Mouse (Mus musculus) c-Kit-negative CD71-positive TER-119-positive erythroid progenitor cells, embryonic 14.5 days (primary cell): ENCODE measurements at regions not wholly inside any gene's neighbourhood (a gene's known extent, or its start where the extent isn't known, plus 50 kb on each side); places are given as distances from the start of the nearest gene placed in this dataset.
"Not testable (repeated sequence)": the region's sequence is repeated elsewhere in the genome, so short reads cannot be mapped to it uniquely, and the experiment has no call there.

ENCODE experiments used
- DNase-seq: peaks from one replicate; pipeline ENCODE4 v3.0.0-alpha.2; 2013; ENCODE audit warnings: low read depth, low spot score

- DNase-seq, result no peak
These were observed 80.0 kb downstream of the Nfkbiz start for GRCm38 (mm10) chr16:55758707-55759067.

GRCm38 (mm10) chr16:55757952-55758706, 80.6 kb downstream of the Nfkbiz start:
- DNase-seq, result no peak

- not testable (repeated sequence) for DNase-seq
These were observed 81.3 kb downstream of the Nfkbiz start for GRCm38 (mm10) chr16:55757422-55757815.

GRCm38 (mm10) chr16:55756764-55757421, 81.8 kb downstream of the Nfkbiz start:
- DNase-seq, result no peak

GRCm38 (mm10) chr16:55755309-55755832, 83.3 kb downstream of the Nfkbiz start:
- no peak for DNase-seq

GRCm38 (mm10) chr16:55754092-55754763, 84.5 kb downstream of the Nfkbiz start:
- no peak for DNase-seq

GRCm38 (mm10) chr16:55753380-55753779, 85.3 kb downstream of the Nfkbiz start:
- DNase-seq, result no peak

- DNase-seq, result no peak
These were observed 91.4 kb downstream of the Nfkbiz start for GRCm38 (mm10) chr16:55747250-55747649.

- no peak for DNase-seq
These were observed 92.5 kb downstream of the Nfkbiz start for GRCm38 (mm10) chr16:55746159-55746558.

GRCm38 (mm10) chr16:55745094-55745493, 93.6 kb downstream of the Nfkbiz start:
- no peak for DNase-seq

- DNase-seq, result no peak
These were observed 97.4 kb downstream of the Nfkbiz start for GRCm38 (mm10) chr16:55741099-55741863.

GRCm38 (mm10) chr16:55738741-55739140, 100.0 kb downstream of the Nfkbiz start:
- no peak for DNase-seq

GRCm38 (mm10) chr16:55735476-55735968, 103.2 kb downstream of the Nfkbiz start:
- no peak for DNase-seq

- no peak for DNase-seq
These were observed 104.4 kb downstream of the Nfkbiz start for GRCm38 (mm10) chr16:55734301-55734700.

GRCm38 (mm10) chr16:55733751-55734150, 104.9 kb downstream of the Nfkbiz start:
- DNase-seq, result no peak

- DNase-seq, result no peak
These were observed 107.7 kb downstream of the Nfkbiz start for GRCm38 (mm10) chr16:55731003-55731402.

- DNase-seq, result no peak
These were observed 112.2 kb downstream of the Nfkbiz start for GRCm38 (mm10) chr16:55726538-55726937.

GRCm38 (mm10) chr16:55720430-55720829, 118.3 kb downstream of the Nfkbiz start:
- no peak for DNase-seq

GRCm38 (mm10) chr16:55710017-55710416, 128.7 kb downstream of the Nfkbiz start:
- DNase-seq, result no peak

- no peak for DNase-seq
These were observed 132.2 kb downstream of the Nfkbiz start for GRCm38 (mm10) chr16:55706502-55706901.

- DNase-seq, result no peak
These were observed 140.2 kb downstream of the Nfkbiz start for GRCm38 (mm10) chr16:55698489-55698892.
